Mouse (Mus musculus) kidney, postnatal 0 days (tissue): ENCODE results near the gene Rpl26. TPM values are rescaled to one million over a fixed set of nuclear protein-coding genes. Genes with fewer than 3 reads are reported as not detected.
A peak's percentile ranks its signal among the peaks of the same experiment; 100 is the strongest.

Experiments used
- ATAC-seq: fragments of 200-750 bp; cut with Nextera tagmentation; replicated peaks from 2 replicates; pipeline ENCODE4 v1.8.0; 2017; ENCODE audit warnings: low read depth, moderate number of reproducible peaks, moderate TSS enrichment, moderate library complexity; ENCODE audit not compliant: low FRiP score
- DNase-seq: peaks from one replicate; pipeline ENCODE4 v3.0.0-alpha.2; 2016; ENCODE audit warnings: low spot score
- H3K27ac ChIP-seq: fragments of 300-500 bp; sonication (generic); 2 replicates; pipeline ENCODE4 v1.5.1; 2014; ENCODE audit warnings: mild to moderate bottlenecking
- H3K27me3 ChIP-seq: fragments of 300-500 bp; sonication (generic); 2 replicates; pipeline ENCODE4 v1.6.1; 2014; ENCODE audit warnings: low read length, mixed read lengths; ENCODE audit not compliant: insufficient read depth
- H3K36me3 ChIP-seq: fragments of 300-500 bp; sonication (generic); 2 replicates; pipeline ENCODE4 v1.6.1; 2014; ENCODE audit warnings: low read length, mixed read lengths; ENCODE audit not compliant: insufficient read depth
- H3K4me1 ChIP-seq: fragments of 300-500 bp; sonication (generic); replicated peaks from 2 replicates; pipeline ENCODE4 v1.6.1; 2014; ENCODE audit warnings: antibody characterized with exemption, low read length, mixed read lengths; ENCODE audit not compliant: insufficient read depth
- H3K4me2 ChIP-seq: fragments of 300-500 bp; sonication (generic); 2 replicates; pipeline ENCODE4 v1.6.1; 2014; ENCODE audit warnings: mild to moderate bottlenecking, low read length, moderate library complexity, mixed read lengths
- H3K4me3 ChIP-seq: fragments of 300-500 bp; sonication (generic); replicated peaks from 2 replicates; pipeline ENCODE4 v1.5.1; 2014; ENCODE audit warnings: low read depth, low read length
- H3K9ac ChIP-seq: fragments of 300-500 bp; sonication (generic); 2 replicates; pipeline ENCODE4 v1.6.1; 2014; ENCODE audit warnings: low read depth, low read length
- H3K9me3 ChIP-seq: fragments of 300-500 bp; sonication (generic); replicated peaks from 2 replicates; pipeline ENCODE4 v1.6.1; 2016; ENCODE audit warnings: low read length, inconsistent platforms, mixed read lengths
- CTCF ChIP-seq: IDR thresholded peaks from 2 replicates; pipeline ENCODE4 v1.5.1; 2016; ENCODE audit warnings: antibody characterized with exemption, low read depth, mild to moderate bottlenecking, moderate library complexity
- WGBS: fragments of 180-500 bp; shearing (Covaris S2); extraction: QIAGEN DNeasy Blood & Tissue Kit; methylation state at CpG from one replicate; pipeline ENCODE4 v1.1.7; 2014; 5-methylcytosine and 5-hydroxymethylcytosine counted together
- polyA plus RNA-seq: library from polyadenylated mRNA; unstranded; fragments of >200 nt; fragmentation: Nextera tagmentation; extraction: Ambion mirVana; gene quantifications from 2 replicates; pipeline ENCODE4 v1.2.1, GENCODE M21; 2015

Gene Rpl26
- polyA plus RNA-seq, 1 experiment from 2014 or later: 1,312 TPM

DNA sequence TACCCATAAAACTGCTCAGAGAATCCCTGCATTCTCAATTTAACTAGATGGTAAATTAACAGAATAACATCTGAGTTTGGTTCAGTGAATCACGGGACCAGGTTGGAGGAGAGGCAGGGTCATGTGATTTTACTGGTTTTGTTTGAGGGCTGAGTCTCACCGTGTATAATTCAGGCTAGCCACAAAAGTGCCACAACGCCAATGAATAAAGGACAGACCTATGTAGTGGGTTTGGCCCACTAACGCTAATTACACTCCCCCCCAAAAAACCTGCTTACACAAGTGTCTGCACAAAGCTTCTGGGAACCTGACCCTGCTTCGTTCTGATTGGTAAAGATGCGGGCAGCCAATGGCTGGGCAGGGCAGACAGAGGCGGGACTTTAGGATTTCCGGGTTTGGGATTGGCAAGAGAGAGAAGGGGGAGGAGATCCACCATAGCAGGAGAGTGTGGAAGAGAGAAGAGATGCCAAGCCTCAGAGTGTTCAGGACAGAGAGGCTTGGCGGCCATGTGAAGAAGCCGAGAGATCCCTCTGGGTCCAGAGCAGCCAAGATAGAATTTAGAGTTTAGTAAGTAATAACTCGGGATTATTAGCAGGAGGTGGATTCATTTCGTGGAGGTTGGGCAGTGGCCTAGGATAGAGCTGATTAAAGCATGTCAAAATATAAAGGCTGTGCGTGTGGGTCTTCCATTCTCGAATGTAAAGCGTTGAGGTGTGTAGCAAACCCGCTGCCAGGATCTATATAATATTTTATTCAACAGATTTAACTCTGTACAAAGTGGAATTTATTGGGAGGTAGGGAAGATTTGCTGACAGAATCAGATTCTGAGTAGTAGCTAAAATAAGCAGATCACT, 38.3 kb downstream of the Rpl26 start:
- 3% methylated on average over 16 of the region's 16 CpGs for WGBS
- peak overlapping the region; percentile 72 for H3K27ac ChIP-seq
- peak; percentile 98 for DNase-seq

DNA sequence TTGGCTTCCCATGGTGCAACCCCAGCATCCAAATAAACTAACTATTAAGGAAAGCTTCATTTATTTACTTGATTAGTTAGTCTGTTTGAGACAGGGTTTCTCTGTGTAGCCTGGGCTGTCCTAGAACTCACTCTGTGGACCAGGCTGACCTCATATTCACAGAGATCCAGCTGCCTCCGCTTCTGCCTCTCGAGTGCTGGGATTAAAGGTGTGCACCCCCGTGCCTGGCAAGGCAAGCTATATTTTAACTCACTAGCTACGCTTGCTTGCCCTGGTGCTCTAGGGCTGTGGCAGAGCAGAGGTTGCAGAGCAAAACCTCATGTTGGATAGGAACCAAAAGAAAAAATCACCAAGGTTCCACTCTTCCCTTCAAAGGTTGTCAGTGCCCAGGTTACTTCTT, 39.1 kb downstream of the Rpl26 start:
- DNase-seq (peak; percentile 21), ATAC-seq (peak; percentile 33)
- 29% methylated on average over 4 of the region's 4 CpGs for WGBS
- no peak for TF ChIP-seq CTCF
- H3K4me3 ChIP-seq: peak overlapping the region; percentile 48
- H3K9ac ChIP-seq: peak overlapping the region; percentile 64
- H3K36me3 ChIP-seq: no peaks in the 10 kb centered on the region
- H3K27ac ChIP-seq: peak overlapping the region; percentile 72
- H3K4me1 ChIP-seq: no peaks in the 10 kb centered on the region
- H3K4me2 ChIP-seq: peak overlapping the region; percentile 71
- no peaks in the 10 kb centered on the region for H3K27me3 ChIP-seq
- H3K9me3 ChIP-seq: no peaks in the 10 kb centered on the region

More for the DNA sequence above, 38.3 kb downstream of the Rpl26 start:
- peak; percentile 97 for ATAC-seq
- peak overlapping the region; percentile 64 for H3K9ac ChIP-seq
- no peak for TF ChIP-seq CTCF
- no peaks in the 10 kb centered on the region for H3K36me3 ChIP-seq
- no peaks in the 10 kb centered on the region for H3K27me3 ChIP-seq
- H3K4me3 ChIP-seq: peak overlapping the region; percentile 48
- no peaks in the 10 kb centered on the region for H3K9me3 ChIP-seq
- peak overlapping the region; percentile 71 for H3K4me2 ChIP-seq
- H3K4me1 ChIP-seq: no peaks in the 10 kb centered on the region

DNA sequence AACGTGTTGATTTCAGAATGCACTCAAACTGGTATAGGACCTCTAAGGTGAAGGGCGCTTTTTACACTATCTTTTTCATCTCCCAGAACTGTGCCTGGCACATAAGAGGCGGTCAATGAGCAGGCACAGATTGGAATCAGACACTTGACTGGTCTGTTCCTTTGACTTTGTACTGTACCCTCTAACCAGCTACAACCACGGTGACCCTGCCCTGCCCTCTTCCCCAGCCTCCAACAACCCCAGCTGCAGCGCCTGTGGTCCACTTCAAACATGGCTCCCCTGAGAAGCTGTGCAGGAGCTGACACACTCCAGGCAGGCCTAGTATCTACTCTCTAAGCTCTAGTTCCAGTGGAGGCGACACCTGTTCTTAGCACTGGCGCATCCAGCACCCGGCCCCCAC, 41.3 kb downstream of the Rpl26 start:
- DNase-seq (no peak), ATAC-seq (no peak)
- no peak overlapping the region for H3K9ac ChIP-seq
- H3K4me2 ChIP-seq: no peak overlapping the region
- no peak for TF ChIP-seq CTCF
- 82% methylated on average over 8 of the region's 8 CpGs for WGBS
- H3K27me3 ChIP-seq: no peaks in the 10 kb centered on the region
- H3K27ac ChIP-seq: peak overlapping the region; percentile 31; the same call in 1 of the 2 replicates
- H3K36me3 ChIP-seq: no peaks in the 10 kb centered on the region
- peaks cover 7% of the 10 kb centered on the region; the same call in 1 of the 2 replicates for H3K4me1 ChIP-seq
- H3K4me3 ChIP-seq: no peak overlapping the region
- H3K9me3 ChIP-seq: no peaks in the 10 kb centered on the region

DNA sequence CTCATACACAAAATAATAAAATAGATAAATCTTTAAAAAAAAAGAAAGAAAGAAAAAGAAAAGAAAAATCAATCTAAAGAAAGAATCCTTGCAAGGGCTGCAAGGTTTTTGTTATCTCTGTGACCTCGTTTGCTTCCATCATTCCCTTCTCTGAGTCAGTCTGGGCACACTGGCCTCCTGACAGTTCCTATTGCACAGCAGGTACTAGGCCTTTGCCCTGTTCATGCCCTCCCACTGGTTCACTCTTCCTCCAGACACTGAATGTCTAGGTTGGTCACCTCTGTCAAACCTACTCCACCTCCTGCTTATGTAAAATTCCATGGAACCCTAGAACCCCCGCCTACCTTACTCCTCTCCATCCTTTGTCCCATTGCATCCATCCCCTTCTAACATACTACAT, 43.9 kb downstream of the Rpl26 start:
- no peaks in the 10 kb centered on the region for H3K36me3 ChIP-seq
- H3K9me3 ChIP-seq: no peaks in the 10 kb centered on the region
- no peak overlapping the region for H3K4me2 ChIP-seq
- ATAC-seq (no peak), DNase-seq (no peak)
- no peak overlapping the region for H3K9ac ChIP-seq
- TF ChIP-seq CTCF: no peak
- no peaks in the 10 kb centered on the region for H3K27me3 ChIP-seq
- WGBS: 88% methylated on average over 2 of the region's 2 CpGs
- H3K27ac ChIP-seq: no peak overlapping the region
- peaks cover 7% of the 10 kb centered on the region; the same call in 1 of the 2 replicates for H3K4me1 ChIP-seq
- no peak overlapping the region for H3K4me3 ChIP-seq

DNA sequence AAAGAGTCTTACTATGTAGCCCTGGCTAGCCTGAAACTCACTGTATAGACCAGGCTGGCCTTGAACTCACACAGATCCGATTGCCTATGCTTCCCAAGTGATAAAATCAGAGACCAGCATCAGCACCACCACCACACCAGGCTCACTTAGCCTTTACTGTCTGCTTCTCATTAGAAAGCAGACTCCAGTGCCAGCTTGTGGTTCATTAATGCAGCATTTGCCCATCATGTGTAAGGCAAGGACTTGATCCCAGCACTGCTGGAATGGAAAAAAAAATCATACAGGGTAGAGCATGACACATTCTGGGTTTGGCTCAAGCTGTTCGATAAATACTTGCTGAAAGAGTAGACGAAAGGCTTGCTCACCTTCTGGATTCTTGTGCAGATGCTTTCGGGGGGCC, 44.6 kb downstream of the Rpl26 start:
- no peak for TF ChIP-seq CTCF
- H3K27me3 ChIP-seq: no peaks in the 10 kb centered on the region
- no peak overlapping the region for H3K4me2 ChIP-seq
- H3K9me3 ChIP-seq: no peaks in the 10 kb centered on the region
- no peaks in the 10 kb centered on the region for H3K36me3 ChIP-seq
- no peak overlapping the region for H3K9ac ChIP-seq
- 85% methylated on average over 4 of the region's 4 CpGs for WGBS
- H3K27ac ChIP-seq: no peak overlapping the region
- H3K4me3 ChIP-seq: no peak overlapping the region
- DNase-seq (no peak), ATAC-seq (no peak)
- H3K4me1 ChIP-seq: peaks cover 7% of the 10 kb centered on the region; the same call in 1 of the 2 replicates

DNA sequence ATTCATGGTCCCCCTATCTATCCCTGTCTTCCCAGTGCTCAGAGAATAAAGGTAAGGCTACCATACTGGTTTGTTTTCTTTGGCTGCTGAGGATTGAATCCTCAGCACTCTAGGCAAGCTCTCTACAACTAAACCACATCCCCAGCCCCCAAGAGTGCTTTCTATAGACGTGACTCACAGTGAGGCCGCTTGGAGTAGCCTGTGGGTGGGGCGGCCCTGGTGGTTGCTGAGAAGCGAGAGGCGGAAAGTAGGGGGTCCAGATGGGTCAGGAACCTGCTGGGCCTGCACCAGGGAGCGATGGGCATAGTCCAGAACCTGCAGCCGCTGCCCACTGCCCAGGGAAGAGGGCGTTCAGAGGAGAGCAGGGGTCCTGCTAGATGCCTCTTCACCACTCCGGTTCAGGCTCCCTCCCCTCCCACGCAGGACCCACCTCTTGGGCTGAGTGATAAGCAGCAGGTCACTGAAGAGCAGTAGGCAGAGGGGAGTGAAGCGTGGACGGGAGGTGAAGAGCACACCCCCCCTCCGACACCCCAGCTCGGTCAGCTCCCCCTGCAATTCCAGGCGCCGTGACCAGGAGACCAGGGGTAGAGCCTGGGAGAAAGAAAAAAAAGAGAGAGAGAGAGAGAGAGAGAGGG, 45.5 kb downstream of the Rpl26 start:
- Histone ChIP-seq H3K27ac (no peak overlapping the region), H3K36me3 (no peaks in the 10 kb centered on the region), H3K4me1 (peaks cover 7% of the 10 kb centered on the region; the same call in 1 of the 2 replicates), H3K4me3 (no peak overlapping the region), H3K9me3 (no peaks in the 10 kb centered on the region), H3K27me3 (no peaks in the 10 kb centered on the region), H3K9ac (0 out of 2 replicates have a peak overlapping the region, but pooled peaks have one; percentile 9), H3K4me2 (peak overlapping the region; percentile 40)
- ATAC-seq (no peak; the same call in 1 of the 2 replicates), DNase-seq (no peak)
- TF ChIP-seq CTCF: no peak
- WGBS: 20% methylated on average over 16 of the region's 16 CpGs
